Mouse (Mus musculus): ENCODE results near the gene Top2a. TPM values are rescaled to one million over a fixed set of nuclear protein-coding genes. Genes with fewer than 3 reads are reported as not detected.
A peak's percentile ranks its signal among the peaks of the same experiment; 100 is the strongest.

Gene Top2a
- polyA plus RNA-seq, 1 experiment: 161 TPM

DNA sequence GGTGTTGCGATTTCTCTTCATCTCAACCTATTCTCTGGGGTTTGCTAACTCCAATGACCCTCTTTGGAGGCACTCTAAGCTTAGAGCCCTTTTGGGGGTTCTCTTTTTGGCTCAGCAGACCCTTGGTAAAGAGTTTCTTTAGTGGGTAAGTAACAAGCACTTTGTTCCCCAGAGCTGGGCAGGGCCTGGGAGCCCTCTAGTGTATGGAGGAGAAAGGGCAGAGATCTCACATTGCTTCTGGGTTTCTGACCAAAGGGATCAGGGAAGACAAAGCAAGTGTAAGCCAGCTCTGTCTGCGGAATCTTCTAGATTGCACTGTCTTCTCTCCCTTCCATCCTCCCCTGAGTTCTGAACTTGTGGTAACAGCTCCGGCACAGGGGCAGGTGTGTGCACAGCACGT lies 11.4 kb upstream of the Top2a start:
- no peak overlapping the region for H3K27ac ChIP-seq (ENCODE audit: control insufficient read depth, insufficient read depth, low read depth, low read length, poor library complexity)
- WGBS: 61% methylated on average over 4 of the region's 4 CpGs
- TF ChIP-seq CTCF (IDR thresholded peaks at IDR 0.05; ENCODE audit: control insufficient read depth, insufficient read depth, low read length): peak; percentile 19; the same call in 1 of the 2 replicates
- TF ChIP-seq POLR2A (IDR thresholded peaks at IDR 0.05; ENCODE audit: borderline replicate concordance, control insufficient read depth, low read depth, low read length): no peak
- no peak overlapping the region for H3K4me3 ChIP-seq (replicated peaks; ENCODE audit: control insufficient read depth, low read depth, low read length)
- H3K4me1 ChIP-seq (ENCODE audit: control insufficient read depth, insufficient read depth, low read length): no peaks in the 10 kb centered on the region

DNA sequence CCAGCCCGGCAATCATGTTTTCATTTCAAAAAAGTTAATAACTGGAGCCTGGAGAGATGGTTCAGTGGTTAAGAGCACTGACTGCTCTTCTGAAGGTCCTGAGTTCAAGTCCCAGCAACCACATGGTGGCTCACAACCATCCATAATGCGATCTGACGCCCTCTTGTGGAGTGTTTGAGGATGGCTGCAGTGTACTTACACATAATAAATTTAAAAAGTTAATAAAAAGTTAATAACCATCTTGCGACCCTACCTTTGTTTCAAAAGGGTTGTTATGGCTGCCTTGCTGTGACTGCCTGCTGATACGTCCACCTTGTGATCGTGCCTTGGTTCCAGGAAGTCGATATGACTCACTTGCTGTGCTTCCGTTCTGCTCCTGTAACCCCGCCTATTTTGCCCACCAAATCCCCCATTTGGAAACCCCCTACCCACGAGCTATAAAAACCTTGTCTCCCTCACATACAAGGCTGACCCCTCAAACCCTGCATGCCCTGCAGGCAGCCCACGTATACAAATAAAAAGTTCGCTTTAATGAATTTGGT lies 3.0 kb upstream of the Top2a start:
- 66% methylated on average over 12 of the region's 12 CpGs for WGBS
- H3K4me3 ChIP-seq (replicated peaks; ENCODE audit: control insufficient read depth, low read depth, low read length): no peak overlapping the region
- TF ChIP-seq POLR2A (IDR thresholded peaks at IDR 0.05; ENCODE audit: borderline replicate concordance, control insufficient read depth, low read depth, low read length): no peak
- no peaks in the 10 kb centered on the region; the same call in 1 of the 2 replicates for H3K4me1 ChIP-seq (ENCODE audit: control insufficient read depth, insufficient read depth, low read length)
- no peak overlapping the region for H3K27ac ChIP-seq (ENCODE audit: control insufficient read depth, insufficient read depth, low read depth, low read length, poor library complexity)

DNA sequence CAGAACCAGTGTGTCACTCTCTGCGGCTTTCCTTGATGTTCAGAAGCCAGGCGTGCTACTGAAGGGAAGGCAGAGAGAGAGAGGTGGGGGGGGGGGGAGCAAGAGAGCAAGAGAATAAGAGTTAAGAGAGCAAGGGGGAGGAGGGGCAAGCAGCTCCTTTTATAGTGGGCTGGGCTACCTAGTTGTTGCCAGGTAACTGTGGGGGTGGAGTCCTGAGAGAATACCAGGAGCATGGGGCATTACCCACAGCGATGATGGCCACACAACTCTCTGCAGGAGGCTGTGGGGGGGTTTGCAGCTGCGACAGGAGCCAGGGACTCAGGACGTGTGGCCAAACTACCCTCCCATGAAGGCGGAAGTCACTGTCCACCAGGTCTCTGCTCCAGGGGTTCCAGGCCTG lies 1.9 kb upstream of the Top2a start:
- Histone ChIP-seq H3K27ac (ENCODE audit: control insufficient read depth, insufficient read depth, low read depth, low read length, poor library complexity) (no peak overlapping the region), H3K4me1 (ENCODE audit: control insufficient read depth, insufficient read depth, low read length) (no peaks in the 10 kb centered on the region; the same call in 1 of the 2 replicates), H3K4me3 (replicated peaks; ENCODE audit: control insufficient read depth, low read depth, low read length) (no peak overlapping the region)
- WGBS: 89% methylated on average over 6 of the region's 6 CpGs
- no peak for TF ChIP-seq CTCF (IDR thresholded peaks at IDR 0.05; ENCODE audit: control insufficient read depth, insufficient read depth, low read length)
- TF ChIP-seq POLR2A (IDR thresholded peaks at IDR 0.05; ENCODE audit: borderline replicate concordance, control insufficient read depth, low read depth, low read length): no peak

DNA sequence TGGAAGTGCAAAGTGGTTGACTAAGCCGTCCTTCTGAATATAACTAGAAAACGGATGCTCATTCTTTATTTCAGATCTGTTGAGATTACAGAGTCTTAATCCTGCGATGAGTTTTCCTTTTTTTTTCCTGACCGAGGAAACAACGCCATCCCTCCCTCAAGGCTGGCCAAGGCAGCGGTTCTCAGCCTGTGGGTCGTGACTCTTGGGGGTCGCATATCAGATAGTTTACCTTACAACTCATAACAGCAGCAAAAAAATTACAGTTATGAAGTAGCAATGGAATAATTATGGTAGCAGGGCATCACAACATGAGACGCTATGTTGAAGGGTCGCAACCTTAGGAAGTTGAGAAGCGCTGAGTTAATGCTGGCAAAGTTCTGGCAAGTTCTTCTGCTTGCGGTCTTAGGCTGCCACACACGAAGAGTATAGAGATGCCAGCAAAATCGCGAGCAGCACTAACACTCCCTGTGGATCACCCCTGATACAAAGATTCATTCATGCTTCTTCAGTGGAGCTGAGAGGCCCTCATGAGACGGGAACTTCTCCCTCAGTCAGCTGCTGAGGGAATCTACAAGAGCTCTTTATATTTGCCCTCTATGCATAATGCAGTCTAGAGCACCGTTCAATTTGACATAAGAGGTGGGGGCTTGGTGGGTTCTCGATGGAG lies 612 bp upstream of the Top2a start:
- no peaks in the 10 kb centered on the region; the same call in 1 of the 2 replicates for H3K4me1 ChIP-seq (ENCODE audit: control insufficient read depth, insufficient read depth, low read length)
- peak overlapping the region; percentile 66 for H3K4me3 ChIP-seq (replicated peaks; ENCODE audit: control insufficient read depth, low read depth, low read length)
- no peak overlapping the region for H3K27ac ChIP-seq (ENCODE audit: control insufficient read depth, insufficient read depth, low read depth, low read length, poor library complexity)
- no peak for TF ChIP-seq POLR2A (IDR thresholded peaks at IDR 0.05; ENCODE audit: borderline replicate concordance, control insufficient read depth, low read depth, low read length)
- no peak for TF ChIP-seq CTCF (IDR thresholded peaks at IDR 0.05; ENCODE audit: control insufficient read depth, insufficient read depth, low read length)
- WGBS: 26% methylated on average over 18 of the region's 18 CpGs

DNA sequence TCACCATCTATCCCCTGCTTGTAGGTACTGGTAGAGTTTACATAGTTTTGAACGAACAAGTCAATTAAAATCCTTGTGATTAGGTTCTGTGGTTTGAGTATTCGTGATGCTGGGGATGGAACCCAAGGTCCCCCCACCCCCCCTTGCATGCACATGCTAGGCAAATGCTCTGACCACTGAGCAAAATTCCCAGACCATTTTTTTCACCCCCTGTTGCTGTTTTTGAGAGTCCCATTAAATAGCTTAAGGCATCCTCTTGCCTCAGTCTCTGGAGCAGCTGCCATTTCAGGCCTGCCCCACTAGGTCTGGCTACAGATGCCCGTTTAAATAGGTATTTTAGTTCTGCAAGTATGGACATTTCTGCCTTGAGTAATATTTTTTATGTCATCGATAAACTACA lies 895 bp downstream of the Top2a start:
- 3% methylated on average over 4 of the region's 4 CpGs for WGBS

DNA sequence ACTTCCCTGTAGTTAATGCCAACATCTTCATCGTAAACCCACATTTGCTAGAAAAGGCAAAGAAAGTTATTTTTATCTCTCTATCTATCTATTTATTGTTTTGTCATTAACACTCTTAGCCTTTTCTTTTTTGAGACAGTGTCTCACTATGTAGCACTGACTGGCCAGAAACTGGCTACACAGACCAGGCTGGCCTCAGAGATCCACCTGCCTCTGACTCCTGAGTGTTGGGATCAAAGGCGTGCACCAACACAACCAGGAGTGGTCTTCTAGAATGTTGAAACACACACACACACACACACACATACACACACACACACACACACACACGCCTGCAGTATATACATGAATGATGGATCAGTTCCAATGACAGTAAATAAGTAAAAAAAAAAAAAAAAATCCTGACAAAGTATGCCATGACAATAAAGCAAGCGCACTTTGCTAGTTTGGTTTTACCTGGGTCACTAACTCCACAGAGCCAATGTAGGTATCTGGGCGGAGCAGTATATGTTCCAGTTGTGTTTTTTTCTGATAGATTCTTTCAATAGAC lies 1.5 kb downstream of the Top2a start:
- WGBS: 75% methylated on average over 5 of the region's 5 CpGs
- H3K4me3 ChIP-seq (replicated peaks; ENCODE audit: control insufficient read depth, low read depth, low read length): peak overlapping the region; percentile 76
- TF ChIP-seq POLR2A (IDR thresholded peaks at IDR 0.05; ENCODE audit: borderline replicate concordance, control insufficient read depth, low read depth, low read length): no peak
- no peak for TF ChIP-seq CTCF (IDR thresholded peaks at IDR 0.05; ENCODE audit: control insufficient read depth, insufficient read depth, low read length)
- H3K27ac ChIP-seq (ENCODE audit: control insufficient read depth, insufficient read depth, low read depth, low read length, poor library complexity): no peak overlapping the region
- H3K4me1 ChIP-seq (ENCODE audit: control insufficient read depth, insufficient read depth, low read length): no peaks in the 10 kb centered on the region; the same call in 1 of the 2 replicates

More for the DNA sequence above, 895 bp downstream of the Top2a start:
- Histone ChIP-seq H3K4me1 (ENCODE audit: control insufficient read depth, insufficient read depth, low read length) (no peaks in the 10 kb centered on the region; the same call in 1 of the 2 replicates), H3K4me3 (replicated peaks; ENCODE audit: control insufficient read depth, low read depth, low read length) (peak overlapping the region; percentile 75), H3K27ac (ENCODE audit: control insufficient read depth, insufficient read depth, low read depth, low read length, poor library complexity) (no peak overlapping the region; the same call in 1 of the 2 replicates)
- TF ChIP-seq POLR2A (IDR thresholded peaks at IDR 0.05; ENCODE audit: borderline replicate concordance, control insufficient read depth, low read depth, low read length): no peak
- no peak for TF ChIP-seq CTCF (IDR thresholded peaks at IDR 0.05; ENCODE audit: control insufficient read depth, insufficient read depth, low read length)

DNA sequence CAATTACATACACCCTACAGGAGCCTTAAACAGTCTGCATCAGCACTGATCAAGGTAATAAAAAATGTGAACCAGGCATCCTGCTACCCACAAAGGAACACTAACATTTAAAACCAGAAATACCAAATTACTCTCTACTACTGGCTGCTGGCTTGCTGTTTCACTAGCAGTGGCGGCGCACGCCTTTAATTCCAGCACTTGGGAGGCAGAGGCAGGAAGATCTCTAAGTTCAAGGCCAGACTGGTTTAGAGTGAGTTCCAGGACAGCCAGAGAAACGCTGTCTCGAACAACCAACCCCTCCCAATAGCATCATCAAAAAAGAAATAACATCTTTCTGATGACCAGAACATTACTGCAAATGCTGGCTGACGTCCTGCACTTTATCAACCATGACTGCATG lies 4.1 kb downstream of the Top2a start:
- H3K4me3 ChIP-seq (replicated peaks; ENCODE audit: control insufficient read depth, low read depth, low read length): no peak overlapping the region
- 95% methylated on average over 6 of the region's 6 CpGs for WGBS

DNA sequence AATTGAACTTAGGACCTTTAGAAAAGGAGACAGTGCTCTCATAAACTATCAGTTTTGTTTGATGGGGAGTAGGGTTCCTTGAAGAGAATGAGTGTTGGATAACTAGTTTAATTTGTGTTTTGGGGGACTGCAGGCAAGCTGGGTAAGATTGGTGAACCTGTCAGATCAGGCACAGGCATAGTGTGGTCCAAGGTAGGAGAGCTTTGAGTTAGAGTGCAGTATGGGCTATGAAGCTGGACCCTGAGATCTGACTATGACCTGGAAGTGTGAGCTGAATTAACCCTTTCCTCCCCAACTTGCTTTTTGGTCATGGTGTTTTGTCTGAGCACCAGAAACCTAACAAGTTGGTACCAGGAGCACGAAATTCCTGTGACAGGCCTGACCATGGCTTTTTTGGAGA lies 10.1 kb downstream of the Top2a start:
- TF ChIP-seq POLR2A (IDR thresholded peaks at IDR 0.05; ENCODE audit: borderline replicate concordance, control insufficient read depth, low read depth, low read length): no peak
- TF ChIP-seq CTCF (IDR thresholded peaks at IDR 0.05; ENCODE audit: control insufficient read depth, insufficient read depth, low read length): no peak
- WGBS: 94% methylated on average over 1 of the region's 1 CpGs
- Histone ChIP-seq H3K27ac (ENCODE audit: control insufficient read depth, insufficient read depth, low read depth, low read length, poor library complexity) (no peak overlapping the region), H3K4me3 (replicated peaks; ENCODE audit: control insufficient read depth, low read depth, low read length) (no peak overlapping the region), H3K4me1 (ENCODE audit: control insufficient read depth, insufficient read depth, low read length) (no peaks in the 10 kb centered on the region)

More for the DNA sequence above, 4.1 kb downstream of the Top2a start:
- Histone ChIP-seq H3K27ac (ENCODE audit: control insufficient read depth, insufficient read depth, low read depth, low read length, poor library complexity) (no peak overlapping the region), H3K4me1 (ENCODE audit: control insufficient read depth, insufficient read depth, low read length) (no peaks in the 10 kb centered on the region; the same call in 1 of the 2 replicates)
- TF ChIP-seq CTCF (IDR thresholded peaks at IDR 0.05; ENCODE audit: control insufficient read depth, insufficient read depth, low read length) (no peak), POLR2A (IDR thresholded peaks at IDR 0.05; ENCODE audit: borderline replicate concordance, control insufficient read depth, low read depth, low read length) (no peak)

Data from bone marrow, adult 2 months (tissue).